Mouse (Mus musculus) layer of hippocampus, postnatal 10 days (tissue): Measurements from ENCODE around the gene Aplp2. TPM values are rescaled to one million over a fixed set of nuclear protein-coding genes. Genes with fewer than 3 reads are reported as not detected.
A peak's percentile ranks its signal among the peaks of the same experiment; 100 is the strongest.
"Not testable (repeated sequence)": the region's sequence is repeated elsewhere in the genome, so short reads cannot be mapped to it uniquely, and the experiment has no call there.

Experiments used
- DNase-seq, 2 experiments: peaks; one replicate each; pipeline ENCODE4 v3.0.0; 2021; ENCODE audit warnings: low spot score in 2 of 2
- total RNA-seq, 2 experiments: library from RNA; stranded (reverse); gene quantifications; 2 replicates each; pipeline ENCODE4 v1.2.3; 2021

The Aplp2 gene
- total RNA-seq, 2 experiments from 2014 or later = 420 to 448 TPM

DNA sequence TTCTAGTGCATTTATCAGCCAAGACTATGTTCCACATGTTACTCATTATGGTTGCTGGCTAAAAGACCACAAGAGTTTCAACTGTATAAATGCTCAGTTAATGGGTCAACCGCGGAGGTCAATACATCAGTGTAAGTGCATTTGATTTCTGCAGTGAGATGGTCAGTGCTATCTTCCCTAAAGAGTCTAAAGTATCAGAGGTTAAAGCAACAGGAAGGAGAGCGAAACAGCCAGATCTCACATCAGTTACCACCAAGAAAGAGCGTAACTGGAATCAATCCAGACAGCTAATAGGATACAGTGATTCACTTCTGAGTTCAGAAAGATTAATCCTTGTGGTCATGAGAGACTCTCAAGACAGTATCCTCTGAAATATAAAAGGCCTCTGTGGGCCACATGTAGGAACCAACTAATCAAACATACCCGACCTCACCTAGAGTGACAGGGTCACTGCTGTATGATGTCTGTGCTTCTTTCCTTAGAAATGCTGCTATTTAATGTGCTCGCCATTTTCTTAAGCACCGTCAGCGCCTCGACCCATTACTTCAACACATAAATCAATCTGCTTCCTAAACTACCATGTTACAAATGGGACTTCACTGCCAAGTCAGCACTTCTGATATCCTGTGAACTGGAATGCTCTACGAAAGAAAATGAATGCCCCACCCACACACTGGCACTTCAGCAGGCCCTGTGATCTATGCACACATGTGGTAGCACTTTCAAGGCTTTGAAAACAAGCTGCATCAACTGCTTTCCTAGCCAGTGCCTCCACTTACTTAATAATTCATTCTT lies 30.1 kb downstream of the Aplp2 start:
- DNase-seq = no peak

- no peak for DNase-seq
Measured at GRCm38 (mm10) chr9:31177692-31178091, 33.9 kb downstream of the Aplp2 start.

- DNase-seq = peak; percentile 73 to 84
Measured at GRCm38 (mm10) chr9:31176379-31177130, 35.1 kb downstream of the Aplp2 start.

DNA sequence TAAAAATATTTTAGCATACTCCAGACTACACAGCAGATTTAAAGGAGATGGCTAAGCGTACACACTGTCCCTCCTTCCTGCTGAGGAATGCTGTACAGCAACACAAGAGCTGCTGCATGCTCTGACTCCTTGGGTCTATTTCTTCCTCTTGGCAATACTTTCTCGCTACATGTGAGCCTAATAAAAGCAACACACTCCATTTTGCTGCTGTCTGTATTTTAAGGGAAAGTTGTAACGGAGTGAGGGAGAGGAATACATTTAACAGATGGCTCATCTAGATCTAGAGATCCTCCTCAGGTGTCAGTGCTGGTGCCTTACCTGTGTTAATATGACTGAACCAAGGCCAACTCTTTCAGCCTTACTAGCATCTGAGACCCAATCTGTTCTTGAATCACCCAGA lies 35.6 kb downstream of the Aplp2 start:
- no peak for DNase-seq

GRCm38 (mm10) chr9:31175346-31175745 lies 36.3 kb downstream of the Aplp2 start:
- no peak for DNase-seq

GRCm38 (mm10) chr9:31168356-31169093 lies 43.1 kb downstream of the Aplp2 start:
- no peak for DNase-seq

DNA sequence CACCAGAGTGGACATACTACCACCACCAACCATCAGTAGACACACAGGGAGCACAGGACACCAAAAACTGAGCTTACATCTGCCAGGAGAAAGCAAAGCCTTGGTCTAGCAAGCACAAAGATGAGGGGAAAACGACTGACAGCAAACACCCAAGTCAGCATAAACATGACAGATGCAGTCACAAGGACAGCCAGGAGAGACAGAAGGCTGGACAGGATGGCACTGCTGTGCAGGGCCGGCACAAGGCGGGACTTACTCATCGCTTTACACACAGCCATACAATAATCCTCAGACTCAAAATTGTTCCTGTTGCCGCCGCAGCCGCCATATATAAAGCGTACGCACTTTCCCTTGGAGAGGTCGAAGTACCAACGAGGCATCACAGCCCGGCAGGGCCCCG lies 44.3 kb downstream of the Aplp2 start:
- no peak for DNase-seq

GRCm38 (mm10) chr9:31165505-31165904 lies 46.1 kb downstream of the Aplp2 start:
- not testable (repeated sequence) for DNase-seq

GRCm38 (mm10) chr9:31163327-31163726 lies 48.3 kb downstream of the Aplp2 start:
- DNase-seq = no peak

- no peak for DNase-seq
Measured at GRCm38 (mm10) chr9:31162911-31163310, 48.7 kb downstream of the Aplp2 start.

DNA sequence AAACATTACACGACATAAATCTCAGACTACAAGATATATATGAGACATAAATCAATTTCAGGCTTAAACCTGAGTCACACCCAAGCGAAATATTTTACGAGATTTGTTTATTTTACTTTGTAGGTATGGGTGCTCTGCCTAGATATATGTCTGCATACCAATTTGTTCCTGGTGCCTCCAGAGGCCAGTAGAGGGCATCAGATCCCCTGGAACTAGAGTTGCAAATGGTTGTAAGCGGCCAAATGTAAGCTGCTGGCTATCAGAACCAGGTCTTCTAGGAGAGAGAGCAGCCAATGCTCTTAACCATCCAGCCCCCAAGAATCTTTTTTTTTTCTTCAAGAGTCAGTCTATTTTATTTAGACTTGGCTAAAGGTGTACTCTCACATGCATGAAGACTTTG lies 51.7 kb downstream of the Aplp2 start:
- peak in 1 of 2 experiments; percentile 38 for DNase-seq

GRCm38 (mm10) chr9:31156594-31156993 lies 55.0 kb downstream of the Aplp2 start:
- DNase-seq = no peak

DNA sequence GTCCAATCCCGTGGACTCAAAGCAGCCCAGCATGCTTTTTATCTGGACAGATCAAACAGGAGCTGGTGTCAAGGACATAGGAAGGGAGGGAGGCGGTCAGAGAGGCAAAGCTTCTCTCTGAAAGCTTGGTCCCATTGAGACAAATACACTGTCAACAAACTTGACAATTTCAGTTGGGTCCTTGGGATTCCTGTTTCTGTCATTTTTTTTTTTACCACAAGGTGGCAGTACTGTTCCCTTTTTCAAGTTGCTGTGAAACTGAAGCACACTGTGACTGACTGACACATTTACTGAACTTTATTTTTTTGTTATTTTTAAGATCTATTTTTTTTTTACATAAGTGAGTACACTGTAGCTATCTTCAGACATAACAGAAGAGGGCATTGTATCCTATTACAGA lies 60.6 kb downstream of the Aplp2 start:
- no peak for DNase-seq

GRCm38 (mm10) chr9:31148135-31148534 lies 63.5 kb downstream of the Aplp2 start:
- DNase-seq = no peak

- no peak for DNase-seq
Measured at GRCm38 (mm10) chr9:31145272-31145925, 66.2 kb downstream of the Aplp2 start.

- no peak for DNase-seq
Measured at GRCm38 (mm10) chr9:31142924-31143323, 68.7 kb downstream of the Aplp2 start.

DNA sequence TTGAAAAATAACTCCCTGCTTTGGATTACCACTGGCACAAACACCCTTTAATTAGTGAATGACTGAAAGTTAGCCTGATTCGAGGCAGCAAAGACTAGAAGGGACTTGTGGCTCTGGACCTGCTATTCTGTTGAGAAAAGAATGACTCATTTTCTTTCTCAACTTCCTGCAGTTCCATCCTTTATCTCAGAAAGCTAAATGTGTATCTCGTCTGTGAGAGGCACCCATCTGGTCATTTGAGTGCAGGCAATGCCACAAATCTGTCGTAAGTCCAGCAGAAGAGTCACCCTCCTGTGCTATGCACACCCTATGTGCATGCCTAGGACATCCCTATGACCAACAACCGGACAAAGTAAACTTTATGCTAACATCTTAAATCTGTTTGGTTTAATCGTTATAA lies 78.5 kb downstream of the Aplp2 start:
- DNase-seq = no peak

DNA sequence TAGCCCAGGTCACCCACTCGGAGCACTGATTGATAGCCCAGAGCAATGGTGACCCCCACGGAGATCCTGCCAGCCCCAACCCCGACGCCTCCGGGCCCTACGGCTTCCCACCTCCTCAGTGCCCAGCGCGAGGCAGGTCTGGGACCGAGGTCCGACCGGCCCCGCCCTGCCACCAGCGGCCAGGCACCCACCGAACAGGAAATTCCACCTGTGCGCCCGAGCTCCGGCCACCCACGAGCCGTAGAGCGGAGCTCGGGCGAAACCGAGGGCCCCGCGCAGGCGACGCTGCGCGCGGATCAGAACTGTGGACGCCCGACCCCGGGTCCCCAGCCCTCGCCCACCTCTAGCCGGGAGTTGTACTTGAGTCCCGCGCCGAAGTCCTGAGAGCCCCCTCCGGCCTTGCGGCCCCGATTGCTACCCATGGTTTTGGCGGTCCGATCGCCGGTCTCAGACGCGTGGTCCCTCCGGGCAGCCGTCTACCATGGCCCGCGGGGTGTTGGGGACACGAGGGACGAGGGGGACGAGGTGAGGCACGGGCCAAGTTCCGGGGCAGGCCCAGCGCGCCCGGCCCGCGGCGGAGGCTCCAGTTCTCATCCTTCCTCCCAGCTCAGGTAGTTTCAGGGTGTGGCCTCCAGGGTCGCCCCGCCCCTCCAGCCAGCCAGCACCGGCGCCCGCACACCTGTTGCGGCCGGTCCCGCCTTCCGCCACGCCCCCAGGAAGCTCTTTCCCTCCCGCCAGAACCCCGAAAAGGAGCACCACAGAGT lies 80.2 kb downstream of the Aplp2 start, which contains the start of gene St14:
St14 (minus strand) TSS at position 649 of the 764 bp plus-strand sequence.
- DNase-seq = no peak

- DNase-seq = no peak
Measured at GRCm38 (mm10) chr9:31130357-31131204, 81.0 kb downstream of the Aplp2 start.
